Mouse (Mus musculus) gastrocnemius, adult 8-10 months (tissue): ENCODE results near the gene Lrguk. TPM values are rescaled to one million over a fixed set of nuclear protein-coding genes. Genes with fewer than 3 reads are reported as not detected.
A peak's percentile ranks its signal among the peaks of the same experiment; 100 is the strongest.

Source experiments
- DNase-seq, 2 experiments: peaks; one replicate each; pipeline ENCODE4 v3.0.0; 2022; ENCODE audit warnings: low spot score in 2 of 2
- total RNA-seq, 4 experiments: library from RNA; stranded (reverse); gene quantifications; 2 replicates each; pipeline ENCODE4 v1.2.4; 2022

Gene Lrguk
- not detected for total RNA-seq

GRCm38 (mm10) chr6:34028933-34029745, at the start of gene Lrguk:
Gene Lrguk (plus strand): TSS chr6:34029448.
- peak; percentile 43 to 65 for DNase-seq

GRCm38 (mm10) chr6:33982709-33983108, 46.5 kb upstream of the Lrguk start:
- DNase-seq = no peak

GRCm38 (mm10) chr6:33987132-33987531, 42.1 kb upstream of the Lrguk start:
- DNase-seq = no peak

GRCm38 (mm10) chr6:33992213-33993034, 36.8 kb upstream of the Lrguk start:
- DNase-seq = no peak

GRCm38 (mm10) chr6:33993842-33994241, 35.4 kb upstream of the Lrguk start:
- DNase-seq = no peak

GRCm38 (mm10) chr6:33998590-33998989, 30.7 kb upstream of the Lrguk start:
- DNase-seq = no peak

- DNase-seq = no peak
These were observed 29.7 kb upstream of the Lrguk start for GRCm38 (mm10) chr6:33999530-33999929.

- DNase-seq = no peak
These were observed 28.6 kb upstream of the Lrguk start for GRCm38 (mm10) chr6:34000644-34001043.

- no peak for DNase-seq
These were observed 26.2 kb upstream of the Lrguk start for GRCm38 (mm10) chr6:34003033-34003432.

- no peak for DNase-seq
These were observed 15.8 kb upstream of the Lrguk start for GRCm38 (mm10) chr6:34013469-34013868.

GRCm38 (mm10) chr6:34029746-34030027, 439 bp downstream of the Lrguk start:
- no peak for DNase-seq

GRCm38 (mm10) chr6:34034096-34034495, 4.8 kb downstream of the Lrguk start:
- DNase-seq = no peak

- no peak for DNase-seq
These were observed 5.6 kb downstream of the Lrguk start for GRCm38 (mm10) chr6:34034577-34035461.

GRCm38 (mm10) chr6:34040624-34041235, 11.5 kb downstream of the Lrguk start:
- DNase-seq = peak; percentile 30 to 33

- DNase-seq = no peak
These were observed 12.5 kb downstream of the Lrguk start for GRCm38 (mm10) chr6:34041589-34042280.

GRCm38 (mm10) chr6:34044228-34044811, 15.1 kb downstream of the Lrguk start:
- DNase-seq = no peak

GRCm38 (mm10) chr6:34044846-34045540, 15.7 kb downstream of the Lrguk start:
- no peak for DNase-seq

- no peak for DNase-seq
These were observed 17.4 kb downstream of the Lrguk start for GRCm38 (mm10) chr6:34046551-34047186.

- no peak for DNase-seq
These were observed 20.2 kb downstream of the Lrguk start for GRCm38 (mm10) chr6:34049433-34049832.
